Mouse (Mus musculus) lung, postnatal 0 days (tissue): ENCODE measurements around the gene Klrb1f. TPM values are rescaled to one million over a fixed set of nuclear protein-coding genes. Genes with fewer than 3 reads are reported as not detected.

Source experiments
- ATAC-seq: fragments of 200-750 bp; cut with Nextera tagmentation; 2 replicates; pipeline ENCODE4 v1.8.0; 2017; ENCODE audit warnings: moderate library complexity
- DNase-seq: peaks from one replicate; pipeline ENCODE4 v3.0.0-alpha.2; 2016; ENCODE audit warnings: low spot score
- H3K27ac ChIP-seq: fragments of 300-500 bp; sonication (generic); 2 replicates; pipeline ENCODE4 v1.5.1; 2014; ENCODE audit warnings: antibody characterized with exemption, mild to moderate bottlenecking, low read length, mixed read lengths
- H3K27me3 ChIP-seq: fragments of 300-500 bp; sonication (generic); replicated peaks from 2 replicates; pipeline ENCODE4 v1.6.1; 2014; ENCODE audit warnings: low read length, mixed read lengths; ENCODE audit not compliant: insufficient read depth
- H3K36me3 ChIP-seq: fragments of 300-500 bp; sonication (generic); 2 replicates; pipeline ENCODE4 v1.6.1; 2014; ENCODE audit warnings: low read length, mixed read lengths; ENCODE audit not compliant: insufficient read depth
- H3K4me1 ChIP-seq: fragments of 300-500 bp; sonication (generic); 2 replicates; pipeline ENCODE4 v1.6.1; 2014; ENCODE audit warnings: antibody characterized with exemption, low read depth, low read length, mixed read lengths; ENCODE audit not compliant: insufficient read depth
- H3K4me2 ChIP-seq: fragments of 300-500 bp; sonication (generic); replicated peaks from 2 replicates; pipeline ENCODE4 v1.6.1; 2014; ENCODE audit warnings: low read depth, mild to moderate bottlenecking, low read length, moderate library complexity, mixed read lengths
- H3K4me3 ChIP-seq: fragments of 300-500 bp; sonication (generic); 2 replicates; pipeline ENCODE4 v1.5.1; 2014; ENCODE audit warnings: low read depth, low read length
- H3K9ac ChIP-seq: fragments of 300-500 bp; sonication (generic); replicated peaks from 2 replicates; pipeline ENCODE4 v1.6.1; 2014; ENCODE audit warnings: low read depth, mild to moderate bottlenecking
- H3K9me3 ChIP-seq: fragments of 300-500 bp; sonication (generic); 2 replicates; pipeline ENCODE4 v1.6.1; 2016; ENCODE audit warnings: low read length, mixed read lengths
- CTCF ChIP-seq: IDR thresholded peaks from 2 replicates; pipeline ENCODE4 v1.5.1; 2016; ENCODE audit warnings: antibody characterized with exemption, mild to moderate bottlenecking
- EP300 ChIP-seq: IDR thresholded peaks from 2 replicates; pipeline ENCODE4 v1.6.1; 2016; ENCODE audit warnings: antibody characterized with exemption, mild to moderate bottlenecking, control low read depth
- WGBS: fragments of 180-500 bp; shearing (Covaris S2); extraction: QIAGEN DNeasy Blood & Tissue Kit; methylation state at CpG from one replicate; pipeline ENCODE4 v1.1.7; 2014; 5-methylcytosine and 5-hydroxymethylcytosine counted together
- polyA plus RNA-seq: library from polyadenylated mRNA; unstranded; fragments of >200 nt; fragmentation: Nextera tagmentation; extraction: Ambion mirVana; gene quantifications from 2 replicates; pipeline ENCODE4 v1.2.1, GENCODE M21; 2015

Gene Klrb1f
- polyA plus RNA-seq, 1 experiment from 2014 or later, result 0.35 TPM

DNA sequence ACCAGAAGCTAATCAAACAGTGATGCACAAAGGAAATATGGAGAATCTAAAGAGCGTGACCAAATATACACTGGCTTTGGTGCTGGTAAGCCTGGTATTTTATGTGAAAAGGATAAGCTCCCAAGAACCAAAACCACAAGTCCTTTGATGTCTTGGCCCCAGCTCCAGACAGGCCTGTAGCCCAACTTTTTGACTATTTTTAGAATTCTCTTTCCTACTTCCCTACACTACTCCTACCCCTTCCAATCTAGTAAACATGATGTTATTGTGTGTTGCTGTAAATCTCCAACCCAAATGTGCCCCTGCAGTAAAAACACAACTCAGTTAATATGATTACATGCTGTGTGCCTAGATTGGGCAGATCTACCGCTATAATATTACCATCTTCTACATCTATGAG, 4.2 kb upstream of the Klrb1f start:
- Histone ChIP-seq H3K9me3 (no peaks in the 10 kb centered on the region), H3K4me1 (no peaks in the 10 kb centered on the region), H3K9ac (no peak overlapping the region), H3K4me3 (no peak overlapping the region), H3K36me3 (no peaks in the 10 kb centered on the region), H3K4me2 (no peak overlapping the region), H3K27me3 (no peaks in the 10 kb centered on the region), H3K27ac (no peak overlapping the region)
- 90% methylated on average over 2 of the region's 2 CpGs for WGBS
- TF ChIP-seq EP300, result no peak
- TF ChIP-seq CTCF, result no peak
- ATAC-seq (no peak), DNase-seq (no peak)

DNA sequence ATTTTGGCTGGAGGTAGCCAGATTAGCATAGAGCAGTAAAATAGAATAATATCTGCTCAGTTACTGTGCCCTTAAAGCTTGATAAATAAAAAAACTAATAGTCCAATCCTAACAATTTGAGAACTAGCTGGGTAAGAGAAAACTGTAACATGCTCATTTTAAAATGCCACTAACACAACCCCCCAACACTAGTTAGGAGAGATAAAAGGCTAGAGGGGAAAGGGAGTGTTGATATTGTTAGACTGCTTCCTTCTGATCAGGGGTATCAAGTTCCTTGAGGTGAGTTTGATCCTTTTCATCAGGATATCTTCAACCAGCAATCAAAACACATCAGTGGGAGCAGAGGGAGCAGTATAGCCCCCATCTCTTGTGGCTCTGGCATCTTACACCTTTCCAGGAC, 3.2 kb upstream of the Klrb1f start:
- no peak for ATAC-seq
- TF ChIP-seq CTCF (no peak), EP300 (no peak)
- no peaks in the 10 kb centered on the region for H3K4me1 ChIP-seq

DNA sequence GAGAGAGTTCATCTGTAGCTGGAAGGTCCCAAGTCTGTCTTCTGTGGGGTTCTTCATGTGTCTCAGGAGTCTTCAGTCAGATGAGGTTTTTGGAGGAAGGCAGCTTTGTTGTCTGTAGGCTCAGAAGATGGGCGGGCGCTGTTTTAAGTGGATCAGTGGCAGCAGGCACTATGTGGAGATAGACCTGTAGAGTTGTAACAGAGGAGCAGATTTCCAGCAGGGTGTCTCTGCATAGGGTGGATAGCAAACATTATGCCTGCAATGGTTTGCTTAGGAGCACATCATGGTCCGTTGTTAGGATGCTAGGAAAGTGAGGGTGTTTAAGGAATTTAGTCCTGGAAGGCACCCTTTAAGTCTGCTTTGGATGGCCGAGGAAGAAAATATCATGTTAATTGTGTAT, 2.7 kb downstream of the Klrb1f start:
- Histone ChIP-seq H3K4me3 (no peak overlapping the region), H3K27me3 (no peaks in the 10 kb centered on the region), H3K9ac (no peak overlapping the region), H3K36me3 (no peaks in the 10 kb centered on the region), H3K9me3 (no peaks in the 10 kb centered on the region), H3K4me1 (no peaks in the 10 kb centered on the region), H3K4me2 (no peak overlapping the region), H3K27ac (no peak overlapping the region)
- ATAC-seq (no peak), DNase-seq (no peak)
- TF ChIP-seq CTCF, result no peak
- no peak for TF ChIP-seq EP300
- WGBS, result 66% methylated on average over 4 of the region's 4 CpGs

More for the DNA sequence above, 3.2 kb upstream of the Klrb1f start:
- no peak overlapping the region for H3K9ac ChIP-seq
- no peaks in the 10 kb centered on the region for H3K36me3 ChIP-seq
- no peak overlapping the region for H3K4me2 ChIP-seq
- H3K27ac ChIP-seq, result no peak overlapping the region
- no peaks in the 10 kb centered on the region for H3K9me3 ChIP-seq
- no peak overlapping the region for H3K4me3 ChIP-seq
- no peak for DNase-seq
- no peaks in the 10 kb centered on the region for H3K27me3 ChIP-seq

DNA sequence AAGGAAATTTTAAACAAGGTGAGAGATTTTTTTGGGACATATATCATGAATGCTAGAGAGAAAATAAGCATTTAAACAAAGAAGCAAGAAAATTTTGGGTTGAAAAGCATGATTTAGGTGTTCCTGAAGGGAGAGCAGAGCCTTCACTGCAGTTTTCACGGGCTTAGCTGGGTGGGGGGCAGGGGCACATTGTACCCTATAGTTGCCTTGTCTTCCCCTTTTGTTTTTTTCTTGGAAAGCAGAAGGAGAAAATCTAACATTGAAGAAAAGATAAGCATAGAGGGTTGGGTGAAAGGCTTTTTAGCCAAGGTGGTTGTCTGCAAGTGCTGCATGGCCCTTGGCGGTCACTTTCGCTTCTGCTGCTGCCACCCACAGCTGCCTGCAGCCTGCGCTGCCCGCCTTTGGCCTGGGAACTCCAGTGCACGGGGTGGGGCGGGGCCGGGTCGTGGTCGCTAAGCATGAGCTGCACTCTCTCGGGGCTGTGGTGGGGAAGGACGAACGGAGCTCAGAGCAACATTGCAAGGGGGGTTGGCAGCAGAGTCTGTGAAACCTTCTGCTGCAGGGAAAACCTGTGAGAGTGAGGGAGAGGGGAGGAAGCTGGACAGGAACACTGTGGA, 3.3 kb downstream of the Klrb1f start:
- Histone ChIP-seq H3K27ac (no peak overlapping the region), H3K4me2 (peak overlapping the region; percentile 61), H3K4me1 (no peaks in the 10 kb centered on the region), H3K27me3 (no peaks in the 10 kb centered on the region), H3K36me3 (no peaks in the 10 kb centered on the region), H3K4me3 (peak overlapping the region; percentile 34), H3K9ac (no peak overlapping the region), H3K9me3 (no peaks in the 10 kb centered on the region)
- DNase-seq, result peak; percentile 72
- WGBS, result under 1% methylated on average over 13 of the region's 13 CpGs
- peak; percentile 53 for TF ChIP-seq CTCF
- no peak for TF ChIP-seq EP300
- peak; percentile 93 for ATAC-seq

- Histone ChIP-seq H3K4me3 (peak overlapping the region; percentile 16; the same call in 1 of the 2 replicates), H3K27ac (no peak overlapping the region), H3K27me3 (no peaks in the 10 kb centered on the region), H3K9ac (no peak overlapping the region), H3K4me2 (peak overlapping the region; percentile 41; the same call in 1 of the 2 replicates), H3K4me1 (no peaks in the 10 kb centered on the region), H3K9me3 (no peaks in the 10 kb centered on the region), H3K36me3 (no peaks in the 10 kb centered on the region)
- no peak for TF ChIP-seq CTCF
- no peak for TF ChIP-seq EP300
- WGBS, result 4% methylated on average over 8 of the region's 8 CpGs
- peak; percentile 22 for DNase-seq
- ATAC-seq, result 0 out of 2 replicates have a peak, but pooled peaks have one; percentile 11
These were observed 4.0 kb downstream of the Klrb1f start for GRCm38 (mm10) chr6:129049596-129050251.

DNA sequence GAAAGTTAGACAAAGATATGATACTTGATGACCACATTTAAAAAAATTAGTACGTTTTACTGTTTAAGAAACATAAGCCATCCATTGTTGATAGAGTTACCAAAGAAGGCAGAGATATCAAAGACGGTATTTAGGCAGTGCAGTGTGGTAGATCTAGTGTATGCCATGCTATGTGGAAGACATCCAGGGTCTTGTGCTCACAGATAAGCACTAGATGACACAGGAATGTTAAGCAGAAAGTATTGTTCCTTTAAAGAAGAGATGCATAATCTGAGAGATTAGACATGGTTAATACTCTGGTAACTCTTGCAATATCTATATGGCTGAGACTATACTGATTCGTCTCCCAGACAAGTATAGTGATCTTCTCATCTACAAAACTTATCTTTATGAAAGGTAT, 5.4 kb downstream of the Klrb1f start:
- WGBS, result 70% methylated on average over 3 of the region's 3 CpGs
- Histone ChIP-seq H3K27ac (no peak overlapping the region), H3K36me3 (no peaks in the 10 kb centered on the region), H3K4me1 (no peaks in the 10 kb centered on the region), H3K4me3 (no peak overlapping the region), H3K9me3 (no peaks in the 10 kb centered on the region), H3K27me3 (no peaks in the 10 kb centered on the region), H3K4me2 (no peak overlapping the region), H3K9ac (no peak overlapping the region)
- no peak for TF ChIP-seq CTCF
- no peak for TF ChIP-seq EP300
- ATAC-seq, result no peak
- no peak for DNase-seq
